Mouse (Mus musculus): ENCODE data around the gene Gadl1. TPM values are rescaled to one million over a fixed set of nuclear protein-coding genes. Genes with fewer than 3 reads are reported as not detected.

The Gadl1 gene
- polyA plus RNA-seq, 1 experiment = not detected

DNA sequence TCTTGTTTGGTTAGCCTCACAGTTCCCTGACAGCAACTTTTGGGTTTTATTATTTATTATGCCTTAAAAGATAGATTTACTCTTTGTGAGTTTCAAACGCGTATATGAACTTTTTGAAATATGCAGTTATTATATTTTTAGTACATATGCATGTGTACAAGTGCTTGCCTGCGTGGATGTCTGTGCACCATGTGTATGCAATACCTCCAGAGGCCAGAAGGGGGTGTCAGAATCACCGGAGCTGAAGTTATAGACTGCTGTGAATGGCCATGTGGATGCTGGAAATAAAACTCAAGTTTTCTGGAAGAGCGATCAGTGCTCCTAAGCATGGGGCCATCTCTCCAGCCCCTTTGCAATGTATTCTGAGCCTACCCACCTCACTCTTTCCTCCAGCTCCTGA lies 28.7 kb downstream of the Gadl1 start:
- Histone ChIP-seq H3K9me3 (replicated peaks; ENCODE audit: control insufficient read depth, insufficient read depth, low read length, poor library complexity, severe bottlenecking) (no peaks in the 10 kb centered on the region; the same call in 1 of the 2 replicates), H3K27ac (ENCODE audit: insufficient read depth, low read length) (no peak overlapping the region), H3K9ac (ENCODE audit: low read depth, poor library complexity, severe bottlenecking) (no peak overlapping the region), H3K27me3 (ENCODE audit: control insufficient read depth, insufficient read depth, low read length, poor library complexity, severe bottlenecking) (no peaks in the 10 kb centered on the region), H3K4me3 (ENCODE audit: low read depth, low read length) (no peak overlapping the region), H3K4me1 (ENCODE audit: control insufficient read depth, insufficient read depth, low read length) (no peaks in the 10 kb centered on the region), H3K36me3 (ENCODE audit: control insufficient read depth, insufficient read depth, low read length, poor library complexity, severe bottlenecking) (no peaks in the 10 kb centered on the region)
- TF ChIP-seq CTCF (IDR thresholded peaks at IDR 0.05; ENCODE audit: low read depth, low read length) (no peak), POLR2A (IDR thresholded peaks at IDR 0.05; ENCODE audit: insufficient read depth, low read length) (no peak), EP300 (IDR thresholded peaks at IDR 0.05; ENCODE audit: insufficient read depth, low read depth, low read length) (no peak)

DNA sequence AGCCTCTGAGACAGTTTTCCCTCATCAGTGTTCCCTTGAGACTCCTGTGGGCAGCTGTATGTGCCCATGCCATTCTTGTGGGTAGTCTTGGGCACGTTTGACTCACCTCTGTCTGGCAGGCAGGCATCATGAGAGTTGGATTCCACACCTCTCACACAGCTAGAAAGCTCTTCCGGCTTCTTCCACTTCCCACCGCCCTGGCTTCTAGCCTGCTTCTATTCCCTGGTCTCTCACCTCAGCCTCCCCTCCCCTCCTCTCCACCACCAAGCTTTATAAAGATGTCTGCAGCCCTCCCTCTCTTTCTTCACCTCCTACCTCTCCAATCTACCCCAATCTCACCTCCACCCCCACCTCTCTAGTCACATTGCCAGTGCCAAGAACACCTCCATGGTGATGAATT lies 30.2 kb downstream of the Gadl1 start:
- no peak overlapping the region for H3K4me3 ChIP-seq (ENCODE audit: low read depth, low read length)
- no peak overlapping the region for H3K27ac ChIP-seq (ENCODE audit: insufficient read depth, low read length)
- no peaks in the 10 kb centered on the region for H3K27me3 ChIP-seq (ENCODE audit: control insufficient read depth, insufficient read depth, low read length, poor library complexity, severe bottlenecking)
- no peak overlapping the region for H3K9ac ChIP-seq (ENCODE audit: low read depth, poor library complexity, severe bottlenecking)
- no peaks in the 10 kb centered on the region for H3K36me3 ChIP-seq (ENCODE audit: control insufficient read depth, insufficient read depth, low read length, poor library complexity, severe bottlenecking)
- H3K9me3 ChIP-seq (replicated peaks; ENCODE audit: control insufficient read depth, insufficient read depth, low read length, poor library complexity, severe bottlenecking) = no peaks in the 10 kb centered on the region; the same call in 1 of the 2 replicates
- no peak for TF ChIP-seq POLR2A (IDR thresholded peaks at IDR 0.05; ENCODE audit: insufficient read depth, low read length)
- no peak for TF ChIP-seq CTCF (IDR thresholded peaks at IDR 0.05; ENCODE audit: low read depth, low read length)
- no peak for TF ChIP-seq EP300 (IDR thresholded peaks at IDR 0.05; ENCODE audit: insufficient read depth, low read depth, low read length)
- no peaks in the 10 kb centered on the region for H3K4me1 ChIP-seq (ENCODE audit: control insufficient read depth, insufficient read depth, low read length)

DNA sequence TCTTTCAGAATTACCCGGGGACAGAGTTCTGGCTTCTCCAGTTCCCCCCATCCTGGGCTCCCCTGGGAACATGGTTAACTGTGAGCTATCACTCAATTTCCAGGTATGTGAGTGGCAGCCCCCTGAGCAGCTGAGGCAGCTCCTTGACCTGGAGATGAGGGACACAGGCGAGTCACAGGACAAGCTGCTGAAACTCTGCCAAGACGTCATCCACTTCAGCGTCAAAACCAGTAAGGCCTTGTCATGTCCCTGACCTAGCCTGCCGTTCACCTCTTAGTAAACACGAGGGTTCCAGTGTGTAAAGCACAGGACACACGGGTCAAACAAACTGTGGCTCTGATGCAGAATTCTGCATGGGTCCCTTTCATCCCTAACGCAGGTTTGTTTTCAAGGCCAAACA lies 31.9 kb downstream of the Gadl1 start:
- TF ChIP-seq CTCF (IDR thresholded peaks at IDR 0.05; ENCODE audit: low read depth, low read length) = no peak
- no peak for TF ChIP-seq EP300 (IDR thresholded peaks at IDR 0.05; ENCODE audit: insufficient read depth, low read depth, low read length)
- no peak for TF ChIP-seq POLR2A (IDR thresholded peaks at IDR 0.05; ENCODE audit: insufficient read depth, low read length)
- H3K4me3 ChIP-seq (ENCODE audit: low read depth, low read length) = no peak overlapping the region

DNA sequence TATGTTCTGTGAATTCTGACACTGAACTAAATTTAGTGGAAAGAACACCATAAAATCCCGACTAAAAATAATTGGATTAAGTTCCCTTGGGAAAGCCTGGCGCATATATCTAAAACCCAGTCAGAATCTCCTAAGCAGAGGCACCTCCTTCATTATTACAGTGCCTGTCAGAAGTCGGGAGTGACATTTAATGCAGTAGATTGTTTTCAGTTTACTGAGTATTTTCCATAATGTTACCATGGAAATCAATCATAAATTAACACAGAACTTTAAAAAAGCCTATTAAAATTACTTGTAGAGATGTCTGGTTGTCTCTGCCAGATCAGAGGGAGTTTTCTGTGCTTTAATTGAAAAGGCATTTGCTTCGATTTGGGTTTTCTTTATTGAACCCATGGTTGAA lies 33.2 kb downstream of the Gadl1 start:
- Histone ChIP-seq H3K4me3 (ENCODE audit: low read depth, low read length) (no peak overlapping the region), H3K27ac (ENCODE audit: insufficient read depth, low read length) (no peak overlapping the region), H3K4me1 (ENCODE audit: control insufficient read depth, insufficient read depth, low read length) (no peaks in the 10 kb centered on the region), H3K9ac (ENCODE audit: low read depth, poor library complexity, severe bottlenecking) (no peak overlapping the region), H3K27me3 (ENCODE audit: control insufficient read depth, insufficient read depth, low read length, poor library complexity, severe bottlenecking) (no peaks in the 10 kb centered on the region), H3K36me3 (ENCODE audit: control insufficient read depth, insufficient read depth, low read length, poor library complexity, severe bottlenecking) (no peaks in the 10 kb centered on the region), H3K9me3 (replicated peaks; ENCODE audit: control insufficient read depth, insufficient read depth, low read length, poor library complexity, severe bottlenecking) (no peaks in the 10 kb centered on the region; the same call in 1 of the 2 replicates)
- no peak for TF ChIP-seq CTCF (IDR thresholded peaks at IDR 0.05; ENCODE audit: low read depth, low read length)
- TF ChIP-seq POLR2A (IDR thresholded peaks at IDR 0.05; ENCODE audit: insufficient read depth, low read length) = no peak
- TF ChIP-seq EP300 (IDR thresholded peaks at IDR 0.05; ENCODE audit: insufficient read depth, low read depth, low read length) = no peak

More for the DNA sequence above, 31.9 kb downstream of the Gadl1 start:
- no peaks in the 10 kb centered on the region; the same call in 1 of the 2 replicates for H3K9me3 ChIP-seq (replicated peaks; ENCODE audit: control insufficient read depth, insufficient read depth, low read length, poor library complexity, severe bottlenecking)
- no peaks in the 10 kb centered on the region for H3K27me3 ChIP-seq (ENCODE audit: control insufficient read depth, insufficient read depth, low read length, poor library complexity, severe bottlenecking)
- no peaks in the 10 kb centered on the region for H3K36me3 ChIP-seq (ENCODE audit: control insufficient read depth, insufficient read depth, low read length, poor library complexity, severe bottlenecking)
- no peak overlapping the region for H3K27ac ChIP-seq (ENCODE audit: insufficient read depth, low read length)
- no peaks in the 10 kb centered on the region for H3K4me1 ChIP-seq (ENCODE audit: control insufficient read depth, insufficient read depth, low read length)
- H3K9ac ChIP-seq (ENCODE audit: low read depth, poor library complexity, severe bottlenecking) = no peak overlapping the region

DNA sequence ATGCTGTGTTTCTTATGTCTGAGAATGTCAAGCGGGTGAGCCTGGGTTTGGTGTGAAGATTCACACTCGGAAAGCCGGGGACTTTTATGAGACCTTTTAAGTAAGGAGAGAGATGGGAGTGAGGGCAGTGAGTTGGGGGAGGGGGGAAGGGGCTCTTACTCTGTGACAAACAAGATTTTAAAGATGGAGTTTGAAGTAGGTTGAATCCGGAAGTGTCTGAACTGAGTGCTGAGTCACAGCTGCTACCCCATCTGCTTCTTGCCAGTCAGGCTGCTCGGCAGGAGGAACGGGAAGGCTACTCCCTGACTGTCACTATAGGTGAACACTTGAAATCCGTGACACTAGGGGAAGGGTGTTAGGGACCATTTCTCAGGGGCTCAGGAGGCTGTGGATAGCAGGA lies 33.7 kb downstream of the Gadl1 start:
- no peaks in the 10 kb centered on the region for H3K27me3 ChIP-seq (ENCODE audit: control insufficient read depth, insufficient read depth, low read length, poor library complexity, severe bottlenecking)
- H3K36me3 ChIP-seq (ENCODE audit: control insufficient read depth, insufficient read depth, low read length, poor library complexity, severe bottlenecking) = no peaks in the 10 kb centered on the region
- H3K27ac ChIP-seq (ENCODE audit: insufficient read depth, low read length) = no peak overlapping the region
- TF ChIP-seq POLR2A (IDR thresholded peaks at IDR 0.05; ENCODE audit: insufficient read depth, low read length) (no peak), EP300 (IDR thresholded peaks at IDR 0.05; ENCODE audit: insufficient read depth, low read depth, low read length) (no peak), CTCF (IDR thresholded peaks at IDR 0.05; ENCODE audit: low read depth, low read length) (no peak)
- no peaks in the 10 kb centered on the region; the same call in 1 of the 2 replicates for H3K9me3 ChIP-seq (replicated peaks; ENCODE audit: control insufficient read depth, insufficient read depth, low read length, poor library complexity, severe bottlenecking)
- no peak overlapping the region for H3K4me3 ChIP-seq (ENCODE audit: low read depth, low read length)
- H3K9ac ChIP-seq (ENCODE audit: low read depth, poor library complexity, severe bottlenecking) = no peak overlapping the region
- no peaks in the 10 kb centered on the region for H3K4me1 ChIP-seq (ENCODE audit: control insufficient read depth, insufficient read depth, low read length)

DNA sequence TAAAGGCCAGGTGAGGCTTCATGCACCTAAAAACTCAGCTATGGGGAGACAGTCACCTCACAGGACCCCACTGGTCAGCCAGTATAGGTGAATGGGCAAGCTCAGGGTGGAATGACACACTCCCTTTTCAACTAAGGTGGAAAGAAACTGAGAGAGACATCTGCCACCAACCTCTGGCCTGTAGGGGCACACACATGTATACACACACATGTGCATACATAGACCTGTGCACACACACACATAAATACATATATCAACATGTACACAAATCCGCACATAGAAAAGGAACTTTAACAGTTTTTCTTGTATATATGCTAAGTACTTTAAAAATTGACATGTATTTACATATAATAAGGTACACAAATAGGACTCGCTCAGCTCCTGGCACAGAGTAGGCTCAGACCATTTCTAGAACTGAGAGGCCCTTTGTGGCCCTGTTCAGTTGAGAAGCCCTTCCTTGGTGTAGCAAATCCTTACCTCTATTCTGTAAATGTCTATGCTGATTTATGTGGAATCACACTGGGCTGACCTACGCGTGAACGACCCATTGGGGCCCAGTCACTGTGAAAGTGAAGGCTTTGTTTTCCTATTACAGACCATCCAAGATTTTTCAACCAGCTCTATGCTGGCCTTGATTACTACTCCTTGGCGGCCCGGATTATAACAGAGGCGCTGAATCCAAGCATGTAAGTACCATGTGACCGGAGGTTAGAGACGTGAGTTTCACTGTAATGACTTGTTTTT lies 34.5 kb downstream of the Gadl1 start:
- H3K4me3 ChIP-seq (ENCODE audit: low read depth, low read length) = no peak overlapping the region
- H3K27me3 ChIP-seq (ENCODE audit: control insufficient read depth, insufficient read depth, low read length, poor library complexity, severe bottlenecking) = no peaks in the 10 kb centered on the region
- no peak overlapping the region for H3K9ac ChIP-seq (ENCODE audit: low read depth, poor library complexity, severe bottlenecking)
- H3K27ac ChIP-seq (ENCODE audit: insufficient read depth, low read length) = no peak overlapping the region
- TF ChIP-seq CTCF (IDR thresholded peaks at IDR 0.05; ENCODE audit: low read depth, low read length) (no peak), EP300 (IDR thresholded peaks at IDR 0.05; ENCODE audit: insufficient read depth, low read depth, low read length) (no peak), POLR2A (IDR thresholded peaks at IDR 0.05; ENCODE audit: insufficient read depth, low read length) (no peak)
- H3K9me3 ChIP-seq (replicated peaks; ENCODE audit: control insufficient read depth, insufficient read depth, low read length, poor library complexity, severe bottlenecking) = no peaks in the 10 kb centered on the region
- H3K4me1 ChIP-seq (ENCODE audit: control insufficient read depth, insufficient read depth, low read length) = no peaks in the 10 kb centered on the region
- no peaks in the 10 kb centered on the region for H3K36me3 ChIP-seq (ENCODE audit: control insufficient read depth, insufficient read depth, low read length, poor library complexity, severe bottlenecking)
